Mouse (Mus musculus): Measurements from ENCODE around the gene Dll1.

GRCm38 (mm10) chr17:15356526-15356925 lies 20.1 kb downstream of the Dll1 start:
- TF ChIP-seq EP300 (IDR thresholded peaks at IDR 0.05; ENCODE audit: low read depth), result no peak
- no peak for TF ChIP-seq CTCF (IDR thresholded peaks at IDR 0.05; ENCODE audit: low read depth)
